Mouse (Mus musculus) midbrain, embryonic 11.5 days (tissue): ENCODE results near the gene Ppm1e. TPM values are rescaled to one million over a fixed set of nuclear protein-coding genes. Genes with fewer than 3 reads are reported as not detected.
"Not testable (repeated sequence)": the region's sequence is repeated elsewhere in the genome, so short reads cannot be mapped to it uniquely, and the experiment has no call there.

ENCODE experiments used
- ATAC-seq: fragments of 200-750 bp; cut with Nextera tagmentation; 2 replicates; pipeline ENCODE4 v1.8.0; 2017; ENCODE audit warnings: moderate TSS enrichment, moderate library complexity; ENCODE audit not compliant: low FRiP score
- DNase-seq: peaks from one replicate; pipeline ENCODE4 v3.0.0; 2015; ENCODE audit warnings: low spot score; ENCODE audit errors: missing footprints
- H3K27ac ChIP-seq: fragments of 300-500 bp; sonication (generic); 2 replicates; pipeline ENCODE4 v1.5.1; 2014; ENCODE audit warnings: low read depth, low read length
- H3K27me3 ChIP-seq: fragments of 300-500 bp; sonication (generic); 2 replicates; pipeline ENCODE4 v1.6.1; 2014; ENCODE audit warnings: mild to moderate bottlenecking, low read length, moderate library complexity, mixed read lengths; ENCODE audit not compliant: control insufficient read depth, insufficient read depth
- H3K36me3 ChIP-seq: fragments of 300-500 bp; sonication (generic); 2 replicates; pipeline ENCODE4 v1.6.1; 2014; ENCODE audit warnings: mild to moderate bottlenecking, low read length, moderate library complexity, mixed read lengths; ENCODE audit not compliant: control insufficient read depth, insufficient read depth
- H3K4me1 ChIP-seq: fragments of 300-500 bp; sonication (generic); 2 replicates; pipeline ENCODE4 v1.6.1; 2014; ENCODE audit warnings: low read length; ENCODE audit not compliant: control insufficient read depth, insufficient read depth
- H3K4me2 ChIP-seq: fragments of 300-500 bp; sonication (generic); 2 replicates; pipeline ENCODE4 v1.6.1; 2014; ENCODE audit warnings: mild to moderate bottlenecking, moderate library complexity
- H3K4me3 ChIP-seq: fragments of 300-500 bp; sonication (generic); 2 replicates; pipeline ENCODE4 v1.5.1; 2014; ENCODE audit warnings: low read depth, low read length
- H3K9ac ChIP-seq: fragments of 300-500 bp; sonication (generic); 2 replicates; pipeline ENCODE4 v1.6.1; 2014; ENCODE audit warnings: low read length
- H3K9me3 ChIP-seq: fragments of 300-500 bp; sonication (generic); 2 replicates; pipeline ENCODE4 v1.6.1; 2016; ENCODE audit warnings: low read length; ENCODE audit not compliant: control insufficient read depth
- WGBS: fragments of 180-500 bp; shearing (Covaris S2); extraction: QIAGEN DNeasy Blood & Tissue Kit; methylation state at CpG from one replicate; pipeline ENCODE4 v1.1.7; 2014; 5-methylcytosine and 5-hydroxymethylcytosine counted together
- polyA plus RNA-seq: library from polyadenylated mRNA; unstranded; fragments of >200 nt; fragmentation: Nextera tagmentation; extraction: Ambion mirVana; gene quantifications from 2 replicates; pipeline ENCODE4 v1.2.1, GENCODE M21; 2014

The Ppm1e gene
- polyA plus RNA-seq, 1 experiment from 2014 or later = 16.5 TPM

DNA sequence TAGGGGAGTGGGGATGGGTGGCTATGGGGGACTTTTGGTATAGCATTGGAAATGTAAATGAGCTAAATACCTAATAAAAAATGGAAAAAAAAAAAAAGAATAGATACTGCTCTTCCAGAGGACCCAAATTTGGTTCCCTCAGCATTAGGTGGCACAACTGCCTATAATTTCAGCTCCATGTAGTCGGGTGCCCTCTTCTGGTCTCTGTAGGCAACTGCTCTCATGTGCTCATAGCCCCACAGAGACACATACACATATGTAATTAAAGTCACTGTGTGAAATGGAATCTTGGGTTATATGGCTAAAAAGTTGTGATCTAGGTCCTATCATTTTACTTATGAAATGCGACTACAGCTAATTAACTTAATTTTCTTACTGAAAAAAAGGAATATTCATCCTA is 90.0 kb downstream of the Ppm1e start:
- Histone ChIP-seq H3K27me3 (no peaks in the 10 kb centered on the region), H3K36me3 (no peaks in the 10 kb centered on the region), H3K9ac (no peak overlapping the region), H3K4me2 (no peak overlapping the region), H3K4me3 (no peak overlapping the region), H3K27ac (no peak overlapping the region), H3K4me1 (peaks cover 8% of the 10 kb centered on the region), H3K9me3 (no peaks in the 10 kb centered on the region)
- DNase-seq (no peak), ATAC-seq (no peak)
- WGBS = 82% methylated on average over 2 of the region's 2 CpGs

DNA sequence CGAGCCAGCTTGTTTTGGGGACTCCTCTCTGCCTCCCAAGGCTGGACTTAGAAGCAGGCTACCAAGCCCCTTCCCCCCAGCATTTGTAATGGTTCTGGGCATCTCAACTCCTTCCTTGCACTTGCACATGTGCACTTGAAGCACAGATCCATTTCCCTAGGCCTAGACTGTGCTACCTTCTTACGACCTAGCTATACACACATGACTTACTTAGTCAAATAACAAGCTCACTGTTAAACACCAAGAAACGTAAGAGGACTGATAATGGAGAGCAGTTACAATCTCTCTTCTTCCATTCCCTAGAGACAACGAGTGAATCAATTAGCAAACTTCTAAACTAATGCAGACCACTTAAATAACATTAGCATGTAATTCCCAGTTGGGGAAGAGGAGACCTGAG is 92.6 kb downstream of the Ppm1e start:
- no peaks in the 10 kb centered on the region for H3K9me3 ChIP-seq
- no peaks in the 10 kb centered on the region for H3K36me3 ChIP-seq
- no peak overlapping the region for H3K4me2 ChIP-seq
- DNase-seq = no peak
- peaks cover 8% of the 10 kb centered on the region for H3K4me1 ChIP-seq
- H3K9ac ChIP-seq = no peak overlapping the region
- H3K4me3 ChIP-seq = no peak overlapping the region
- no peak overlapping the region for H3K27ac ChIP-seq
- no peaks in the 10 kb centered on the region for H3K27me3 ChIP-seq
- ATAC-seq = no peak
- 70% methylated on average over 4 of the region's 4 CpGs for WGBS

DNA sequence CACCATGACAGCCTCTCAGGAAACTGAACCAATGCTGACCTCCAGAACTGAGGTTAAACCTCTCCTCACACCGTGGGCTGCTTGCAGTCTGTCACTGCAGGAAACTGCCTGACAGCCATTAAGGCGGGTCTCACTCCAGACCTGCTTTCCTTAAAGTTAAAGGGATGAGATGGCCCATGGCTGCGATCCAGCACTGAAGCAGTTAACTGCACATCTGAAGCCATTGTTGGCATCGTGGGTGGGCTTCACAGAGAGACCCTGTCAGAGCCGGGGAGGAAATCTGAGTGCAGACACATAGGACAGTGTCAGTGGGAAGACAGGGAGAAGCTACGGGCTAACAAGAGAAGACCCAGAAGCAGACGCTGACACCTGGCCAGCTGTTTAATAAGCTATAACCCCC is 94.9 kb downstream of the Ppm1e start:
- H3K4me3 ChIP-seq = no peak overlapping the region

DNA sequence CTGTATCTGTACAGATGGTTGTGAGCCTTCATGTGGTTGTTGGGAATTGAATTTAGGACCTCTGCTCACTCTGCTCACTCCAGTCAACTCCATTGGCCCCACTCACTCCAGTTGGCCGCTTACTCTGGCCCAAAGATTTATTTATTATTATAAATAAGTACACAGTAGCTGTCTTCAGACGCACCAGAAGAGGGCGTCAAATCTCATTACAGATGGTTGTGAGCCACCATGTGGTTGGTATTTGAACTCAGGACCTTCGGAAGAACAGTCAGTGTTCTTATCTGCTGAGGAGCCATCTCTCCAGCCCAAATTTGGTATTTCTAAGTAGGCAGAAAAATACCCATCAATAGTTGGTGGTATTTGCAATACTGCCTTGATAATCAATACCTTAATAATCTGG is 97.1 kb downstream of the Ppm1e start:
- H3K9me3 ChIP-seq, H3K36me3 ChIP-seq, H3K27ac ChIP-seq, H3K4me3 ChIP-seq, H3K27me3 ChIP-seq, H3K4me1 ChIP-seq, ATAC-seq, DNase-seq, H3K4me2 ChIP-seq, H3K9ac ChIP-seq: not testable (repeated sequence)
- 75% methylated on average over 4 of the region's 4 CpGs for WGBS

More for the DNA sequence above, 94.9 kb downstream of the Ppm1e start:
- Histone ChIP-seq H3K4me1 (peaks cover 7% of the 10 kb centered on the region; the same call in 1 of the 2 replicates), H3K9ac (no peak overlapping the region), H3K36me3 (no peaks in the 10 kb centered on the region), H3K27me3 (no peaks in the 10 kb centered on the region), H3K27ac (no peak overlapping the region), H3K9me3 (no peaks in the 10 kb centered on the region), H3K4me2 (no peak overlapping the region)
- 24% methylated on average over 7 of the region's 7 CpGs for WGBS
- DNase-seq = no peak
- no peak for ATAC-seq

DNA sequence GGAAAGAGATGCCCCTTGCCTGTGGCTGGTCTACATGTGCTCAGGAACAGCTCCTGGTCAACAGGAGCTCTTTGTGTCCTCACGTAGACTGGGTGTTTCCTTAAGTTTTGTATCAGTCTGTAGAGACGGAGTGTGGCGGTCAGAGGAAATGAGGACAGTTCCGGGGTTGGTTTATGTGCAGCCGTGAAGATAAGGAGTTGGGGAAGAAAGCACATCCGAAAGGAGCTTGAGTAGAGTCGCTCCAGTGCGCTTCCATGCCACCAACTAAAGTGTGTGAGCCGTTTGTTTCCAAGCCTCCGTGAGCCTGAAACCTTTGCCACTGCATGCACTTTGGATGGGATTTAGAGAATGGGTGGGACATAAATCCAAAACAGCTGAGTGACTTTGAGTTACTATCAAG is 99.0 kb downstream of the Ppm1e start:
- Histone ChIP-seq H3K9ac (no peak overlapping the region), H3K4me3 (no peak overlapping the region), H3K36me3 (no peaks in the 10 kb centered on the region), H3K9me3 (no peaks in the 10 kb centered on the region), H3K4me1 (peaks cover 7% of the 10 kb centered on the region; the same call in 1 of the 2 replicates), H3K4me2 (no peak overlapping the region), H3K27me3 (no peaks in the 10 kb centered on the region), H3K27ac (no peak overlapping the region)
- no peak for DNase-seq
- no peak for ATAC-seq
- 89% methylated on average over 10 of the region's 10 CpGs for WGBS

DNA sequence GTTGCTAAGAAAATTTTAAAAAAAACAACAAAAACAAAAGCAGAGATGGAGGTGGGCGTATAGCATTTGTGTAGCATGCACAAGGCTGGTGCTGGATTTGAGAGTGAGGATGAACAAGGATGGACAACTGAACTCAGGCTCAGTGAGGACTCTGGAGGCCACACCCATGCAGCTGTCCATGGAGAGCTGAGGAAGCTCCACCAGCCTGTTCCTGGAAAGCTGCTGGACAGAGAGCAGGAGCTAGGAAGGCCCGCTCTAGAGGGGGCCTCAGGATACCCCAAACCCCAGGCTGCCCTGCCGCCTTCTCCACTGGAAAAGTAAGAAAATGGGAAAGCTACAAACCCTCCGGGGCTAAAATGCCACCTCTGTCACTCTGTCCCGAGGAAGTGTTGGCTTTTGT is 101.5 kb downstream of the Ppm1e start:
- no peak overlapping the region for H3K9ac ChIP-seq
- no peak for DNase-seq
- no peak for ATAC-seq
- H3K36me3 ChIP-seq = no peaks in the 10 kb centered on the region
- no peak overlapping the region for H3K4me3 ChIP-seq
- H3K4me2 ChIP-seq = no peak overlapping the region
- no peak overlapping the region for H3K27ac ChIP-seq
- WGBS = 96% methylated on average over 5 of the region's 5 CpGs
- H3K9me3 ChIP-seq = no peaks in the 10 kb centered on the region
- H3K27me3 ChIP-seq = no peaks in the 10 kb centered on the region
- H3K4me1 ChIP-seq = no peaks in the 10 kb centered on the region

DNA sequence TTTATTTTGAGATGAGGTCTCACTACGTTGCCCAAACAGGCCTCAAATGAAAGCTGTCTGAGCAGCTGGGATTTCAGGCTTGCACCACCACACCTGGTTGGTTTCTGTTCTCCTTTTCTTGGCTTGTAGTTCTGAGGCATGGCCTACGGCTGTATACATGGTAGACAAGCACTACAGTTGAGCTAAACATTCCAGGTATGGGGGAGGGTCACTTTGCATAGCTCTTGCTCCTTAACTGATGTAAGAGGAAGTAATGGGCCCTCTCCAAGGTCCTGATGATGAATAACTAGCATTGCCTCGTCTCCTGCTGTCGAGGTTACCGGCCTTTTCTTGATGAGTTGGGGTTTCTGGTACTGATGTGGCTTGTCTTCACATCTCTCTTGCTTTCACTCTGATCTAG is 104.7 kb downstream of the Ppm1e start:
- WGBS = 71% methylated on average over 5 of the region's 5 CpGs
- Histone ChIP-seq H3K27ac (no peak overlapping the region), H3K9me3 (no peaks in the 10 kb centered on the region), H3K4me3 (no peak overlapping the region), H3K36me3 (no peaks in the 10 kb centered on the region), H3K9ac (no peak overlapping the region), H3K4me1 (no peaks in the 10 kb centered on the region), H3K27me3 (no peaks in the 10 kb centered on the region), H3K4me2 (no peak overlapping the region)
- DNase-seq = no peak
- ATAC-seq = no peak

DNA sequence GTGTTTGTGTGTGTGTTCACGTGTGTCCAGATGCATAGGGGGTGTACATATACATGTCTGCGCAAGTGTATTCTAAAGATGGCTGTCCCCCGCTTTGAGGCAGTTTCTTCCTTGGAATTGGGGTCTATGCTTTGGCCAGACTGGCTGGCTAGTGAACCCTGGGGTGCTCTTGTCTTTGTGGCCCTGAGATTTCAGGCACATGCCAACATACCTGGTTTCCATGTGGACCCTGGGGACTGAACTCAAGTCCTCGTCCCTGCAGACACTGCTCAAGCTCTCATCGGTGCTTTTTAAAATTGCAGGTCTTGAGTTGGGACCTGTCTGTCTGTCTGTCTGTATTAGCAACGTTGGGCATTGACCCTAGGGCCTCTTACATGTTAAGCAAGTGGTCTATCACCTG is 105.5 kb downstream of the Ppm1e start:
- Histone ChIP-seq H3K27me3 (no peaks in the 10 kb centered on the region), H3K4me2 (no peak overlapping the region), H3K9me3 (no peaks in the 10 kb centered on the region), H3K27ac (no peak overlapping the region), H3K4me3 (no peak overlapping the region), H3K36me3 (no peaks in the 10 kb centered on the region), H3K9ac (no peak overlapping the region), H3K4me1 (no peaks in the 10 kb centered on the region)
- ATAC-seq (no peak), DNase-seq (no peak)
- 92% methylated on average over 6 of the region's 6 CpGs for WGBS

DNA sequence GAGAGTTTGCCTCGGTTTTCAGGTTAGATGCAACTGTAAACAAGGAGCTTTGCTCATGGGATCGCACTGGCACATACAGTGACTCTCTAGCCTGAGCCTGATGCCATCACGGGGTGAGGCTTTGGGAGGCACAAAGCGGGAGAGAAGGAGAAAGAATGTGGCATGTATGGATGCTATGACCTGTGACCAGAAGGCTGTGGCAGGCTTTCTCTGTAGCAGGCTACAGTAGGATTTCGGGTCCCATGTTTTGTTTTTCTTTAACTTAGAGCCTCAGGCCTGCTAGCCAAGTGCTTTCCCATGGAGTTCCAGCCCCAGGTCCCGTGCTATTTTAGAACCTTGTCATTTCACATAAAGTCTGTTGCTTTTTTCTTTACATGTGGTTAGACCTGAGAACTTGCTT is 108.7 kb downstream of the Ppm1e start:
- no peak overlapping the region for H3K9ac ChIP-seq
- no peaks in the 10 kb centered on the region for H3K36me3 ChIP-seq
- ATAC-seq (no peak), DNase-seq (peak; percentile 73)
- no peaks in the 10 kb centered on the region for H3K4me1 ChIP-seq
- H3K27ac ChIP-seq = no peak overlapping the region
- H3K27me3 ChIP-seq = no peaks in the 10 kb centered on the region
- 81% methylated on average over 6 of the region's 6 CpGs for WGBS
- H3K4me2 ChIP-seq = no peak overlapping the region
- no peaks in the 10 kb centered on the region for H3K9me3 ChIP-seq
- no peak overlapping the region for H3K4me3 ChIP-seq

DNA sequence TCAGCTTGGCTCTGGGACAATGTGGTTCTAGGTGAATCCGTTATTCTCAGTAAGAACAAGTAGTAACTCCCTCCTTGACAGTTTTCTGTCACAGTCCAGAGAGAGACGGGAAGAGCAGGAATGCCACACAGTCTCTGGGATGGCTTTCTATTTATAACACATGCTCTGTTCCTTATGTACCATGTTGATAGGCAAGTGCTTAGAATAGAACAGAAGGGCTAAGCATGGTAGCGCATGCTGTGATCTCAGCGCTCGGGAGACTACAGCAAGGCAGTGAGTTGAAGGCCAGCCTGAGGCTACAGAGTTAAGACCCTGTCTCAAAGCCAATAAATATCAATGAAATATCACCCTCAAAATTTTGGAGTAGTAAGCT is 111.3 kb downstream of the Ppm1e start:
- ATAC-seq (no peak), DNase-seq (no peak)
- Histone ChIP-seq H3K9me3 (no peaks in the 10 kb centered on the region), H3K36me3 (no peaks in the 10 kb centered on the region), H3K27ac (no peak overlapping the region), H3K9ac (no peak overlapping the region), H3K4me1 (no peaks in the 10 kb centered on the region), H3K4me2 (no peak overlapping the region), H3K27me3 (no peaks in the 10 kb centered on the region), H3K4me3 (no peak overlapping the region)
- WGBS = 87% methylated on average over 5 of the region's 5 CpGs
